Mouse (Mus musculus): ENCODE data around the gene Elk4.

DNA sequence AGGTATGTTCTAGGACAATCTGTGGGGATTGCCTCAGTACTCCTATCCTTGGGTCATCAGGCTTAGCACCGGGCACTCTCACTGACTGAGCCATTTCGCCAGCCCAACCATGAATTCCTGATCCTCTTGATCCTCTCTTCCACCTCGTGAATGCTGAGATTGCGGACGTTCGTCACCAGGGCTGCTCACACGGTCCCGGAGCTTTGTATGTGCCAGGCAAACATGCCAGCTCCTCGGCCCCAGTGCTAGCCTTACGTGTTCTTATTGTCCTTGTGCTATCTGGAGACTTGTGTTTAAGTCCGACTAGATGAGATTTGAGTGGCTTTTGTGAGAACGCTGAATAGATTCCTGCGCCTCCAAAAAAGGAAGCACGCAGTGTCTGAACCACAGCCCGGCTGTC is 20.0 kb upstream of the Elk4 start:
- TF ChIP-seq CTCF (IDR thresholded peaks at IDR 0.05; ENCODE audit: low read depth, low read length) (no peak), POLR2A (IDR thresholded peaks at IDR 0.05; ENCODE audit: extremely low read depth, insufficient read depth, low read length) (no peak)
